Mouse (Mus musculus): ENCODE data around the gene Naaa.
A peak's percentile ranks its signal among the peaks of the same experiment; 100 is the strongest.

Gene Naaa

GRCm38 (mm10) chr5:92263761-92264359 lies 14.1 kb downstream of the Naaa start:
- ATAC-seq (ENCODE audit: low TSS enrichment), result peak; percentile 90

GRCm38 (mm10) chr5:92262646-92263045 lies 15.3 kb downstream of the Naaa start:
- ATAC-seq (ENCODE audit: low TSS enrichment), result no peak

- ATAC-seq (ENCODE audit: low TSS enrichment), result no peak
These were observed 21.8 kb downstream of the Naaa start, which contains the start of gene Ppef2 for GRCm38 (mm10) chr5:92256218-92256617. TSS of gene Ppef2 (minus strand) at chr5:92256278.

GRCm38 (mm10) chr5:92254476-92254875 lies 23.5 kb downstream of the Naaa start:
- no peak for ATAC-seq (ENCODE audit: low TSS enrichment)

GRCm38 (mm10) chr5:92252797-92253343 lies 25.1 kb downstream of the Naaa start:
- ATAC-seq (ENCODE audit: low TSS enrichment), result peak; percentile 97

- no peak for ATAC-seq (ENCODE audit: low TSS enrichment)
These were observed 25.9 kb downstream of the Naaa start for GRCm38 (mm10) chr5:92252031-92252430.

- no peak for ATAC-seq (ENCODE audit: low TSS enrichment)
These were observed 29.4 kb downstream of the Naaa start for GRCm38 (mm10) chr5:92248614-92249013.

- no peak for ATAC-seq (ENCODE audit: low TSS enrichment)
These were observed 32.5 kb downstream of the Naaa start for GRCm38 (mm10) chr5:92245483-92245882.

- no peak for ATAC-seq (ENCODE audit: low TSS enrichment)
These were observed 33.1 kb downstream of the Naaa start for GRCm38 (mm10) chr5:92244900-92245299.

GRCm38 (mm10) chr5:92240769-92241168 lies 37.2 kb downstream of the Naaa start:
- ATAC-seq (ENCODE audit: low TSS enrichment), result peak; percentile 66

GRCm38 (mm10) chr5:92239333-92240232 lies 38.4 kb downstream of the Naaa start:
- peak; percentile 92 for ATAC-seq (ENCODE audit: low TSS enrichment)

- ATAC-seq (ENCODE audit: low TSS enrichment), result no peak
These were observed 42.9 kb downstream of the Naaa start for GRCm38 (mm10) chr5:92234939-92235557.

- no peak for ATAC-seq (ENCODE audit: low TSS enrichment)
These were observed 44.6 kb downstream of the Naaa start for GRCm38 (mm10) chr5:92233366-92233765.

GRCm38 (mm10) chr5:92231836-92232235 lies 46.1 kb downstream of the Naaa start:
- ATAC-seq (ENCODE audit: low TSS enrichment), result no peak

GRCm38 (mm10) chr5:92230306-92230705 lies 47.7 kb downstream of the Naaa start:
- ATAC-seq (ENCODE audit: low TSS enrichment), result no peak

- ATAC-seq (ENCODE audit: low TSS enrichment), result no peak
These were observed 48.5 kb downstream of the Naaa start for GRCm38 (mm10) chr5:92229514-92229913.

- no peak for ATAC-seq (ENCODE audit: low TSS enrichment)
These were observed 49.2 kb downstream of the Naaa start for GRCm38 (mm10) chr5:92228776-92229175.

- ATAC-seq (ENCODE audit: low TSS enrichment), result no peak
These were observed 50.2 kb downstream of the Naaa start for GRCm38 (mm10) chr5:92227782-92228181.

- no peak for ATAC-seq (ENCODE audit: low TSS enrichment)
These were observed 57.6 kb downstream of the Naaa start for GRCm38 (mm10) chr5:92220287-92220902.

- ATAC-seq (ENCODE audit: low TSS enrichment), result peak; percentile 50; the same call in 1 of the 2 replicates
These were observed 58.1 kb downstream of the Naaa start for GRCm38 (mm10) chr5:92219826-92220225.

- ATAC-seq (ENCODE audit: low TSS enrichment), result peak; percentile 59; the same call in 1 of the 2 replicates
These were observed 58.8 kb downstream of the Naaa start for GRCm38 (mm10) chr5:92218915-92219793.
